Mouse (Mus musculus) G1E-ER4 (cell line): ENCODE data around the gene Gpr4. TPM values are rescaled to one million over a fixed set of nuclear protein-coding genes. Genes with fewer than 3 reads are reported as not detected.

ENCODE experiments used
- GATA1 ChIP-seq: IDR thresholded peaks from one replicate; pipeline ENCODE4 v1.8.0; 2012; ENCODE audit warnings: low read length, inconsistent platforms
- polyA plus RNA-seq: library from polyadenylated mRNA; stranded (reverse); fragments of >175 nt; gene quantifications from 2 replicates; pipeline ENCODE4 v1.2.3, GENCODE M21; 2012

Gene Gpr4
- polyA plus RNA-seq, 1 experiment = 0.17 TPM

GRCm38 (mm10) chr7:19211041-19211675 is 1.2 kb upstream of the Gpr4 start:
- TF ChIP-seq GATA1 = no peak

GRCm38 (mm10) chr7:19213385-19213784 is 1.0 kb downstream of the Gpr4 start:
- TF ChIP-seq GATA1 = no peak

- no peak for TF ChIP-seq GATA1
Measured at GRCm38 (mm10) chr7:19214369-19214768, 2.0 kb downstream of the Gpr4 start.

- TF ChIP-seq GATA1 = no peak
Measured at GRCm38 (mm10) chr7:19214940-19215339, 2.6 kb downstream of the Gpr4 start.

GRCm38 (mm10) chr7:19217492-19217891 is 5.2 kb downstream of the Gpr4 start:
- TF ChIP-seq GATA1 = no peak

GRCm38 (mm10) chr7:19217944-19218343 is 5.6 kb downstream of the Gpr4 start:
- TF ChIP-seq GATA1 = no peak

GRCm38 (mm10) chr7:19220061-19220460 is 7.7 kb downstream of the Gpr4 start:
- TF ChIP-seq GATA1 = no peak

- TF ChIP-seq GATA1 = no peak
Measured at GRCm38 (mm10) chr7:19222189-19222588, 9.9 kb downstream of the Gpr4 start.

GRCm38 (mm10) chr7:19222875-19223274 is 10.5 kb downstream of the Gpr4 start:
- no peak for TF ChIP-seq GATA1

GRCm38 (mm10) chr7:19224933-19225332 is 12.6 kb downstream of the Gpr4 start:
- no peak for TF ChIP-seq GATA1

GRCm38 (mm10) chr7:19226817-19227797 is 14.8 kb downstream of the Gpr4 start:
- TF ChIP-seq GATA1 = no peak

- TF ChIP-seq GATA1 = no peak
Measured at GRCm38 (mm10) chr7:19227883-19228792, 15.8 kb downstream of the Gpr4 start, which contains the start of gene Opa3. Gene Opa3 (plus strand): TSS chr7:19228334.

GRCm38 (mm10) chr7:19228793-19229148 is 16.4 kb downstream of the Gpr4 start:
- TF ChIP-seq GATA1 = no peak

GRCm38 (mm10) chr7:19229404-19229803 is 17.1 kb downstream of the Gpr4 start:
- no peak for TF ChIP-seq GATA1

- TF ChIP-seq GATA1 = no peak
Measured at GRCm38 (mm10) chr7:19230041-19230580, 17.8 kb downstream of the Gpr4 start.
